Comparison of ENCODE assay signal across 12 mouse cellular contexts in the genomic region with DNA sequence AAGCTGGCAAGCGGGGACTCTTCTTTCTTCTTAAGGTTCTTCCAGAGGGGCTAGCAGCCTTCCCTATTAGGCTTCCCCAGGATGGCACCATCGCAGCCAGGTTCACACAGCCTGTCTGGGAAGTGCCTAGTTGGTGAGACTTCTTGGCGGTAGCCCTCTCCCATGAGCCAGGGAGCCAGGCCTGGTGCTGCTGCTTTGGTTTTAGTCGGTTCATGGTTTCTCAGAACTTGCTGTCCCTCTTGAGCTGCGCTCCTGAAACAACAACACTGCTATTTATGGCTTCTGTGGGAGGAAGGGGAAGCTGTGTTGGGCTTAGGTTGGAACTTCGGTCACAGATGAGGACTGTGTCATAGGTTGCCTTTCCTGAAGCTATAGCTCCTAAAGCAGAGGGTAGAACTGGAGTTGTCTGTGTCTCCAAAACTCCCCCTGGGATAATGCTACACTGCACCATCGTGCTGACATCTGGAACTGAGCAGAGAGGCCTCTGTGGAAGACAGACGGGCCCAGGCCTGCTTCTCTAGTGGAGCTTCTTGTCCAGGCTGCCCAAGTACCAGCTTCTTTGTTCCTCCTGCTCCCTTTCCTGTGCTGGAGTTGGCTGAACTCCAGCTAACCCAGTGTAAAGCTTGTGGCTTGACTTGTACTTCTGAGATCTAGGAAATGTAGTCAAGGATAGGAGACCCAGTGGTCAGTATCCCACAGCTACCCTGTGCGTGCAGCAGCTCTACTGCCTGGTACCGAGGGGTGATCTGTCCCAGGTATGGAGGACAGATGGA. TPM values are rescaled to one million over a fixed set of nuclear protein-coding genes. Genes with fewer than 3 reads are reported as not detected.
DNase-seq lines count a peak whose midpoint lies in the region; ATAC-seq lines count a peak whose summit lies in the region.
"Had no signal": no experiment of that assay in that cellular context is flagged by ENCODE, and none has a peak within 500 bp of the region (broad histone marks: within the 10 kb centered on the region; RNA-seq: fewer than 3 reads in every experiment).

No protein-coding gene starts in this region.

- ATAC-seq in heart, embryonic 12.5 days (ENCODE audit: insufficient number of reproducible peaks, low FRiP score) = no peak
- no peak for ATAC-seq in megakaryocyte progenitor cell, adult 5-6 weeks (replicated peaks; ENCODE audit: poor library complexity)
- ATAC-seq: CD4-positive, CD25-positive, alpha-beta regulatory T cell, adult 4 months had no signal

- H3K79me2 ChIP-seq in macrophage (ENCODE audit: inconsistent target) = peaks cover 15% of the 10 kb centered on the region; the same call in 1 of the 2 replicates

- H3K4me2 ChIP-seq in heart, embryonic 12.5 days = no peak overlapping the region

- no peak for DNase-seq in heart, adult 8-10 months (ENCODE audit: low spot score)
- DNase-seq in left cerebral cortex, postnatal 36 days (ENCODE audit: low spot score in 2 of 2) = peak; percentile 39 to 41
- DNase-seq in left cerebral cortex, adult 9 months (ENCODE audit: low spot score in 2 of 2) = no peak
- peak; percentile 61 for DNase-seq in brain, adult 2 months (ENCODE audit: low read depth, low spot score)
- no peak for DNase-seq in embryo, embryonic 10 days (ENCODE audit: low spot score)
- DNase-seq: layer of hippocampus, postnatal 36 days; lung, postnatal 14 days had no signal

- intact Hi-C loops in left cerebral cortex, postnatal 36 days (cut with DNase I) = no loop called here

- H3K4me1 ChIP-seq in heart, embryonic 12.5 days (replicated peaks) = peaks cover 33% of the 10 kb centered on the region

- 0 out of 2 replicates have a peak overlapping the region, but pooled peaks have one; percentile 9 for H3K9ac ChIP-seq in heart, embryonic 12.5 days

- H3K27me3 ChIP-seq in heart, embryonic 12.5 days (replicated peaks) = no peaks in the 10 kb centered on the region

- peaks cover 79% of the 10 kb centered on the region for H3K36me3 ChIP-seq in heart, embryonic 12.5 days
- H3K36me3 ChIP-seq in macrophage (ENCODE audit: inconsistent target) = peaks cover 26% of the 10 kb centered on the region

- H3K4me3 ChIP-seq in heart, embryonic 12.5 days = no peak overlapping the region
- no peak overlapping the region for H3K4me3 ChIP-seq in macrophage (ENCODE audit: inconsistent target)
- H3K4me3 ChIP-seq: hindbrain, embryonic 10.5 days had no signal

- no peaks in the 10 kb centered on the region for H3K9me3 ChIP-seq in heart, embryonic 12.5 days (replicated peaks)
- H3K9me3 ChIP-seq: hindbrain, embryonic 10.5 days had no signal

- 80% methylated on average over 10 of the region's 10 CpGs for WGBS in heart, embryonic 12.5 days
- 17% methylated on average over 10 of the region's 10 CpGs for WGBS in macrophage (ENCODE audit: missing documents)

- peak overlapping the region; percentile 65 for H3K27ac ChIP-seq in heart, embryonic 12.5 days (ENCODE audit: poor library complexity, severe bottlenecking)
- peak overlapping the region; percentile 82 for H3K27ac ChIP-seq in macrophage
- H3K27ac ChIP-seq: hindbrain, embryonic 10.5 days had no signal

RNA-seq across cellular contexts. Expression of gene Nudt16l1, which starts 2.4 kb away (rescaled TPM):
- 92.3 and 97.3 TPM in 2 replicates for polyA plus RNA-seq in heart, embryonic 12.5 days (2016; fragmentation: Nextera tagmentation; extraction: Ambion mirVana)
- 10 to 100 TPM; 14.2 to 20.0 (median 16.6) TPM for total RNA-seq in heart, adult 8-10 months (2022)
- total RNA-seq in left cerebral cortex, postnatal 36 days (2021) = 10 to 100 TPM; 70.6 to 77.8 TPM
- 10 to 100 TPM; 12.9 to 50.6 (median 28.1) TPM for total RNA-seq in macrophage (2018; cell fraction: chromatin; rRNA removed)
- total RNA-seq in macrophage (2018; cell fraction: cytosol; rRNA removed) = 10 to 100 TPM; 24.5 to 63.6 (median 37.5) TPM
- 10 to 100 TPM; 14.8 to 50.2 (median 28.0) TPM for total RNA-seq in macrophage (2018; cell fraction: nucleus; rRNA removed)
- 17.1 to 56.6 TPM (median 39.4 TPM) in 3 replicates for polyA plus RNA-seq in macrophage (2018)
- total RNA-seq in megakaryocyte progenitor cell, adult 5-6 weeks (2015) = 25.2 and 30.1 TPM in 2 replicates
- 18.9 and 19.3 TPM in 2 replicates for total RNA-seq in megakaryocyte progenitor cell, adult 5-6 weeks (2017)

RNA-seq across cellular contexts. Expression of gene Anks3, which starts 27.9 kb away (rescaled TPM):
- polyA plus RNA-seq in heart, embryonic 12.5 days (2016; fragmentation: Nextera tagmentation; extraction: Ambion mirVana) = 34.4 and 34.8 TPM in 2 replicates
- total RNA-seq in heart, adult 8-10 months (2022) = 10 to 100 TPM; 10.6 to 13.3 (median 12.2) TPM
- 10 to 100 TPM; 42.1 to 74.9 TPM for total RNA-seq in left cerebral cortex, postnatal 36 days (2021)
- total RNA-seq in macrophage (2018; cell fraction: chromatin; rRNA removed) = 100 to 1,000 TPM in 21 of 26 experiments, 10 to 100 TPM in 5; 82.2 to 241 (median 140) TPM
- total RNA-seq in macrophage (2018; cell fraction: cytosol; rRNA removed) = 10 to 100 TPM in 11 of 26 experiments, 1 to 10 TPM in 15; 2.8 to 17.9 (median 9.8) TPM
- total RNA-seq in macrophage (2018; cell fraction: nucleus; rRNA removed) = 100 to 1,000 TPM in 5 of 26 experiments, 10 to 100 TPM in 21; 35.6 to 129 (median 71.5) TPM
- 9.0 to 21.1 TPM (median 12.1 TPM) in 3 replicates for polyA plus RNA-seq in macrophage (2018)
- 16.2 and 18.5 TPM in 2 replicates for total RNA-seq in megakaryocyte progenitor cell, adult 5-6 weeks (2015)
- total RNA-seq in megakaryocyte progenitor cell, adult 5-6 weeks (2017) = 18.2 and 24.9 TPM in 2 replicates

RNA-seq across cellular contexts. Expression of gene Mgrn1, which starts 50.1 kb away (rescaled TPM):
- polyA plus RNA-seq in heart, embryonic 12.5 days (2016; fragmentation: Nextera tagmentation; extraction: Ambion mirVana) = 114 and 116 TPM in 2 replicates
- 100 to 1,000 TPM; 166 to 200 (median 185) TPM for total RNA-seq in heart, adult 8-10 months (2022)
- 100 to 1,000 TPM; 207 to 218 TPM for total RNA-seq in left cerebral cortex, postnatal 36 days (2021)
- 100 to 1,000 TPM in 22 of 26 experiments, 10 to 100 TPM in 4; 72.2 to 417 (median 122) TPM for total RNA-seq in macrophage (2018; cell fraction: chromatin; rRNA removed)
- 100 to 1,000 TPM in 2 of 26 experiments, 10 to 100 TPM in 24; 76.5 to 108 (median 88.0) TPM for total RNA-seq in macrophage (2018; cell fraction: cytosol; rRNA removed)
- 100 to 1,000 TPM in 6 of 26 experiments, 10 to 100 TPM in 20; 55.3 to 179 (median 81.7) TPM for total RNA-seq in macrophage (2018; cell fraction: nucleus; rRNA removed)
- polyA plus RNA-seq in macrophage (2018) = 62.2 to 84.4 TPM (median 68.4 TPM) in 3 replicates
- total RNA-seq in megakaryocyte progenitor cell, adult 5-6 weeks (2015) = 20.5 and 23.2 TPM in 2 replicates
- 12.6 and 18.2 TPM in 2 replicates for total RNA-seq in megakaryocyte progenitor cell, adult 5-6 weeks (2017)

RNA-seq across cellular contexts. Expression of gene Ubald1, which starts 56.0 kb away (rescaled TPM):
- 26.8 and 27.1 TPM in 2 replicates for polyA plus RNA-seq in heart, embryonic 12.5 days (2016; fragmentation: Nextera tagmentation; extraction: Ambion mirVana)
- total RNA-seq in heart, adult 8-10 months (2022) = 10 to 100 TPM; 14.6 to 20.6 (median 19.2) TPM
- total RNA-seq in left cerebral cortex, postnatal 36 days (2021) = 10 to 100 TPM; 83.9 to 86.9 TPM
- 100 to 1,000 TPM in 2 of 26 experiments, 10 to 100 TPM in 23, 1 to 10 TPM in 1; 3.7 to 120 (median 34.7) TPM for total RNA-seq in macrophage (2018; cell fraction: chromatin; rRNA removed)
- 100 to 1,000 TPM in 5 of 26 experiments, 10 to 100 TPM in 21; 45.7 to 109 (median 70.5) TPM for total RNA-seq in macrophage (2018; cell fraction: cytosol; rRNA removed)
- total RNA-seq in macrophage (2018; cell fraction: nucleus; rRNA removed) = 100 to 1,000 TPM in 2 of 26 experiments, 10 to 100 TPM in 24; 10.2 to 113 (median 35.9) TPM
- polyA plus RNA-seq in macrophage (2018) = 64.4 to 75.7 TPM (median 71.8 TPM) in 3 replicates
- total RNA-seq in megakaryocyte progenitor cell, adult 5-6 weeks (2015) = 36.5 and 38.4 TPM in 2 replicates
- total RNA-seq in megakaryocyte progenitor cell, adult 5-6 weeks (2017) = 16.3 and 16.5 TPM in 2 replicates

Comparison
In these comparisons a context has a peak if more than half of its experiments do, and no peak if none do; other contexts are left out.
1. DNase-seq: peak in left cerebral cortex, postnatal 36 days (2 of 2) and brain, adult 2 months (single experiment); none in heart, adult 8-10 months (single experiment), left cerebral cortex, adult 9 months (0 of 2) and embryo, embryonic 10 days (single experiment).
2. RNA of gene Mgrn1, which starts 50.1 kb away (total RNA-seq): 207 to 218 TPM in left cerebral cortex, postnatal 36 days and 166 to 200 TPM in heart, adult 8-10 months; 12.6 to 23.2 TPM in megakaryocyte progenitor cell, adult 5-6 weeks; every median in the first group is over 4 times any median in the second.